Mouse (Mus musculus): ENCODE measurements around the gene Olfr520. TPM values are rescaled to one million over a fixed set of nuclear protein-coding genes. Genes with fewer than 3 reads are reported as not detected.
"Not testable (repeated sequence)": the region's sequence is repeated elsewhere in the genome, so short reads cannot be mapped to it uniquely, and the experiment has no call there.

Gene Olfr520
- total RNA-seq (2017) = not detected in 2 replicates

DNA sequence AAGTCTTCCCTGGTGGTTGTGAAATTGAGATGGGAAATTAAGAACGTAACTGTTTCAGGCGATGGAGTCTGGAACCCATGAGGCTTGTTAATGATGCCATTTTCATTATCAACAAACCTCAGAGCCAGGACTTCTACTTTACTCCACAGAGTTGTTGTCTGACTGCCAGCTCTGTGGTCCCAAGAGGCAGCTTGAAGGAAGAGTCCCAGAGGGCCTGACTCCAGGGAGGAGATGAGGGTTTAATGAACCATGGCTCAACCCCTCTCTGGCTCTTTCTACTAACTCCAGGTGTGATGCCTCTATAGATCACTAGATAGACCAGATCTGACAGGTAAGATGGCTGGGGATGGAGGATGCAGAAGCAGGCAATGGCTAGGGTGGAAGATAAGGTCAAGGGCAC lies at the start of gene Olfr520:
Gene Olfr520, plus strand, starts transcription at position 301 of the 400 bp plus-strand sequence.
- ATAC-seq (replicated peaks; ENCODE audit: low read depth, poor library complexity, severe bottlenecking) = no peak

DNA sequence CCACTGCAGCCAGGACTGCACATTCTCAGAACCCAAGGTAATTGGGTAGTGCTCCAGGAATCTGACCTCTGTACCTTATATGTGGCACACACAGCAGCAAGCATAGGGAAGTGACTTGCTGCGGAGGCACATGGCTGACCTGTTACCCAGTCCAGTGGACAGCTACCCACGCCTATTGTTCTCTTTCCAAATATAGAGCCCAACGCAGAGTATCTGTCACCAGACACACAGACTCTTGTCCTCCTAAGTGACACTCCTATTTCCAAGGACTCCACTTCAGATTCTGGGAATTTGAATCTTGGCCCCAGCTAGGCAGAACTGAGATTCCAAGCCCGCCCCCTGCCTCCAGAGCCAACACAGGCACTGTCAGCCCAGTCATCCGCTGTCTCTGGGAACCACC lies 49.3 kb upstream of the Olfr520 start:
- ATAC-seq (replicated peaks; ENCODE audit: low read depth, poor library complexity, severe bottlenecking) = no peak

DNA sequence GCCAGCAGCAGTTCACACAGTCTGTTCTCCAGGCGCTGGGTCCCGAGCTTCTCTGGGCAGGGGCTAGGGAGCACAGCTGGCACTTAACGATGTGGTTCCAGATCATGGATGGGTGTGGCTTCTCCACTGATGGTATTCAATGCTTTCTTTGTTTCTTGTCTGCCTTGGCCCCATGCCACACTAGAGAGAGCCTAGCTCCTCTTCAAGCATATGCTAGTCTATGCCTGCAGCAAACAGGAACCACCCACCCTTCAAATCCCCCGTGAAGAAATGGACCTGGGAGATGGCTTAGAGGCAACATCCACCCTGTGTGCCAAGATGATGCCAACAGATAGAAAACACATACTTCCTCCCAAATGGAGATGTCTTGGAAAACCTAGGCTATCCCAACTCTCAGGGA lies 46.0 kb upstream of the Olfr520 start:
- no peak for ATAC-seq (replicated peaks; ENCODE audit: low read depth, poor library complexity, severe bottlenecking)

DNA sequence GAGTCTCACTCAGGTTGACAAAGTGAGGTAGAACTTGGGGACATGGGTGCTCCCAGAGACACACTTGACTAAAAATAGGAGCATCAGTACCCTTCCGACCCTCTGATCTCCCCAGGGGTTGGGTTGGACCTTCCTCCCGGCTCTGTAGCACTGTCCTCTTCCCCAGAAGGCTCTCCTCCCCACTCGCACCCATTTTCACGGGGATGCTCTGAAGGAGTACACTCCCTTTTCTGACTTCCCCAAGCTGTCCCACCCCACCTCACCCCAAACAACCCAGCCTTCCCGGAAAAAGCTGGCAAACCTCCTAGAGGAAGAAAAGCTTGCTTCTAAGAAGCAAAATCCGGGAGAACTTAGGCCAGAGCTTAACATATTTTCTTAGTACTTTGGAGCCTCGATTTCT lies 39.3 kb upstream of the Olfr520 start:
- no peak for ATAC-seq (replicated peaks; ENCODE audit: low read depth, poor library complexity, severe bottlenecking)

DNA sequence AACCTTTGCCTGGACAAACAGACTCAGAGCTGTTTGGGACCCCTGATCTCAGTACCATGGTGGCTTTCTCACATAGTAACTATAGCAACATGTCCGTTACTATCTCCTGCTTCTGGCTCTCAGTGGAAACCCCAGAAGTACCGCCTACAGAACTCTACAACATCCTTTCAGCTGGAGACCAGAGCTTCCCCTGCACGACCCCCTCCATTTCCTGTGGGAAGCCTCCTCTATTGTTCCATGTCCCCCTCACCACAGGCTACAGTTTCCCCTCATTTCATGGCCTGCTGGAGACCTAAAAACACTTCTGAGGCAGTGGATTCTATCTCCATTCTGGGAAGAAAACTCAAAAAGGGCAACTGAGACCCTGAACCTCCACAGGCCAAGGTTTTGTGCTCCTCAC lies 37.7 kb upstream of the Olfr520 start:
- 0 out of 2 replicates have a peak, but pooled peaks have one; percentile 29 for ATAC-seq (replicated peaks; ENCODE audit: low read depth, poor library complexity, severe bottlenecking)

DNA sequence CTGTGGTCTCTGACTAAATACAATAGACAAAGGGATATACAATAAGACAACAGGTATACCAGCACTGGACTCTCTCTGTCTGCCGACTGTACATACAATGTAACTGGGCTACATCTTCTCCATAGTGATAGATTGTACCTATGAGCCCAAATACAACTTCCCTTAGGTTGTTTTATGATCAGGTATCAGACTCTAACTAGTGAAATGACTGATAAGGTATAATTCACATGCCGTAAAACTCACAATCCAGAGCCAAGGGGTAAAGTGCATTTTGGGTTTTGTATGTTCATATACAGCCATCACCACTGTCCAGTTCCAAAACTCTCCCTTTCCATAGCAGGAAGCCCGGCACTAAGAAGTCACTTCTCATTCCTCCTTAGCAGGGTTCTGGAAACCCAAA lies 36.7 kb upstream of the Olfr520 start:
- no peak for ATAC-seq (replicated peaks; ENCODE audit: low read depth, poor library complexity, severe bottlenecking)

DNA sequence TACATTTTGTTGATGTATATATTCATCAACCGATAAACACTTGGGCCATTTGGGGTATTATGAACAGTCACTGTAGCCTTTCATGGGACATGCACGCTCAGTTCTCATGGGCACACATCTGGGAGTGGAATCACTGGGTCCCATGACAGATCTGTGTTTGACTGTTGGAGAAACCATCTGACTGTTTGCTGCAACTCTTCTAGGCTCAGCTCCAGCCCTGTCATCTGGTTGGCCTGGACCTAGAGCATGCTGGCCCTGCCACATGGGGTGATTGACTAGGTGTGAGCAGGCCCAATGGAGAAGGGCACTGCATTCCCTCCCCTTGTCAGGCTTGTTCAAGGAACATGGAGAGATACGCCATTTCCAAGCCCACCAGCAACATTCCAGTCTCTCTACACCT lies 36.1 kb upstream of the Olfr520 start:
- no peak for ATAC-seq (replicated peaks; ENCODE audit: low read depth, poor library complexity, severe bottlenecking)

DNA sequence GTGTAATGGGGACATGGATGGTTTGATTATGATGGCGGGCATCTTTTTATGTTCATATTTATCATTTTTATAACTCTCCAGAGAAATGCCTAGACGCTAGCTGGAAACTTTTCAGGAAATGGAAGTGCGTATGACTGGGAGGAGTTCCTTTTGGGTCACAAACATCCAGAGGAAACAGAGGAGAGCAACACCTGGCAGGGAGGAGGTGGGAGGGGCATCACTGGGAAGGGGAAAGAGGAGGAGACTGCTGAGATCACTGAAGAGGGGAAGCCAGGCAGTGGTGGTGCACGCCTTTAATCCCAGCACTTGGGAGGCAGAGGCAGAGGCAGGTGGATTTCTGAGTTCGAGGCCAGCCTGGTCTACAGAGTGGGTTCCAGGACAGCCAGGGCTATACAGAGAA lies 35.6 kb upstream of the Olfr520 start:
- ATAC-seq (replicated peaks; ENCODE audit: low read depth, poor library complexity, severe bottlenecking) = not testable (repeated sequence)

DNA sequence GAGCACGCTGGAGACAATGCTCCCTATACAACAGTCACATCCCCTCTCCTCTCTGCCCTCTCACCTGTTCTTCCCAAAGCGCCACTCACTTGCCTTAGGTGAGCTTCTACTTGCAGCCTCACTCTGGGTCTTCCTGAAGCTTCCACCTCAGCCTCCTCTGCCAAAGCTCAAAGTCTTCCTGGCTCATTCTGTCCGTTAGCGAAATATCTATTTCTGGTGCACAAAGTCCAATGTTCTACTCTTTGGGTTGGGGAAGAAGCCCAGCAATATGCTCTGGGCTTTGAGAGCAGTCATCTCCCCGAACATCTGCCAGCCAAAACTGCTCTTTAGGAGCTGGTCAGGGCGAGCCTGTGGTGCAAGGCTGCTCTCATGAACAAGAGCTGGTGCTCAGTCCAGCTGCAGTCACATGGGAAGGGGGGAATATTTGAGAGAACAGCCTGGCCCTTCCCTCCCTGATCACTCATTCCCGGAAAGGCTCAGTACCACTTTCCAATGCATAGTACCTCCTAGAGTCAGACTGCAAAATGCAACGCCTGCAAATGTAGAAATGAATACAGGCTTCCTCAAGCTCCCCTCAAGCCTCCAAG lies 34.5 kb upstream of the Olfr520 start:
- ATAC-seq (replicated peaks; ENCODE audit: low read depth, poor library complexity, severe bottlenecking) = no peak

DNA sequence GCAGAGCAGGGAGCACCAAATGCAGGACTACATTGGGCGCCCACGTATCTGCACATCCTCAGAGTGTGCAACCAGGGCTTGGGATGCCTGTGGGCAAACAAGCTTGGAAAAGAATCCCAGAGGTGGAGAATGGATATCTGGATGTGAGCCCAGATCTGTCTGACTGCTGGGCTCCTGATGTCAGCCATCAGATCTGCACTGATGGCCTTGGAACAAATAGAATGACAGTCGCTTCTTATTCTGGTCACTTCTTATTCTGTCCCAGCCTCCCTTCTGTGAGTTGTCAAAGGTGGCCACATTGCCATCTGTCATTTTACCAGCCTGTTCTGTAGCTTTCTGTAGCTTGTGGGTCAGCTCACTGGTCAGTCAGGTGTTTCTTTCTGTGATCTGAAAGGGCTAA lies 31.5 kb upstream of the Olfr520 start:
- ATAC-seq (replicated peaks; ENCODE audit: low read depth, poor library complexity, severe bottlenecking) = no peak

DNA sequence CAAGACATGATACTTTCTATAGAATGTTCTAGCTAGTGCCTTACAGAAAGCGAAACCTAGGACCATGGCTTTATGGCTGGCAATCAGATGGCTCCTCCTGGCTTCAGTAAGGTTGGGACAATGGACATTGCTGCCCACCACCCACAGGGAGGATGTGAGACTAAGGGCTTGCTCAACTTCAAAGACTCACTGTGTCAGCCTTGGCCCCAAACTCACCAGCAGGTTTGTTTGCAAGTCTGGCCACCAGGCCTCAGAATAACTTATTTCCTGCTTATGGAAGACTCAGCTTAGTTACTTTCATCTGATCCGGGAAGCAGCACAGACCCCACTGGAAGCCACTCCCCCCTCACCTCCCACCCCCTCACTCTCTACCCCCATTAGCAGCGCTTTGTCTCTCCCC lies 31.0 kb upstream of the Olfr520 start:
- 0 out of 2 replicates have a peak, but pooled peaks have one; percentile 39 for ATAC-seq (replicated peaks; ENCODE audit: low read depth, poor library complexity, severe bottlenecking)

DNA sequence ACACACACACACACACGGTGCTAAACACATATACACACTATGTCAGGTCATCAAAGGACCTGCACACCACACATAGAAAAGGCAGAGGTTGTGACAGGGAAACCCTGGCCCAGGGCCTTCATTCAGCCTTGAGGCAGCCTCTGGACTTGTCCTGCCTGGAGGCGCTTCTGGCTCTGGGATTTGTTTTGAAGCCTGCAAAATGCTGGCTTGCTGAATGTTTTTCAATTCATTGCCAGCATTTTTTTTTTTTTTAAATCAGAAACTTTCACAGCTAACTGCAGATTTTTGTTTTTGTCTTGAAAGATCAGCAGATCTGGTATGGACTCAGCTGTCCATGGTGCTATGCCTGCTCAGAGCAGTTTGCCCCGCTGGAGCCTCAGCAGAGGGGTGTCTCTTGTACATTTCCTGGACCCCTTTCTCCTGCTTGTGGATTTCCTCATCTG lies 30.3 kb upstream of the Olfr520 start:
- ATAC-seq (replicated peaks; ENCODE audit: low read depth, poor library complexity, severe bottlenecking) = no peak

DNA sequence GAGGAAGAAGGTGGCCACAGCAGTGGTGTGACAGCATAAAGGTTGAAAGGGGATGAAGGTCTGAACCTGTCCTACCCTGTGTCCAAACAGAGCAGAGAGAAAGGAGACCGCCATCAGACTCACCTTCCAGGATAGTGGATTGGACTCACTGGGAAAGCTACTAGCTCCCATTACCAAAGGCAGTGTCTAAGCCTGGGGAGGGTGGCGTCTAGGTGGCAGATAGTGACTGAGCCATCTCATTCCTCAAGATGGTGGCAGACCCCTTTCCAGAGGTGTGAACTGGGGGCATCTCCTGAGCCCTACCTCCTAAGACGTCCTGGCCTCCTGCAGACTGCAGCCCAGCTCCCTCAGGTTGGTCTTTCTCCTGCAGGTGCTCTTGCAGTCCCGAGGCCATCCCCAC lies 29.4 kb upstream of the Olfr520 start:
- ATAC-seq (replicated peaks; ENCODE audit: low read depth, poor library complexity, severe bottlenecking) = no peak

DNA sequence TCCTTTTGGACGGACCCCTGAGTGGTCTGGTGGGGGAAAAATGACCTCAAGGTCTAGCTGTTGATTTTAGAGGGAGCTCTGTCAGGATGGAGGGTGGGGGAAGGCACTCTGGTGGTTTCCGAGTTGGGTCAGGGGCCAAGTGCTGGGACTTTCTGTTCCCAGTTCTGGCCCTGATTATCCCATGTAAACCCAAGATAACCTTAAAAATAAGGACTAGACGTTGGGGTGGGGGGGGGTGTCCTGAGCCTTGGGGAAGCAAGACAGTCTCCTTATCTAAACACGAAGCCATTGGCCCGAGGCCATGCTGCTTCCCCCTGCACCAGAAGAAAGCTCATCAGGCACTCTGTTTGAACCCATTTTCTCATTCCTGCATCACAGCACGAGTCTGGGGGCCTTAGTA lies 27.9 kb upstream of the Olfr520 start:
- ATAC-seq (replicated peaks; ENCODE audit: low read depth, poor library complexity, severe bottlenecking) = no peak

DNA sequence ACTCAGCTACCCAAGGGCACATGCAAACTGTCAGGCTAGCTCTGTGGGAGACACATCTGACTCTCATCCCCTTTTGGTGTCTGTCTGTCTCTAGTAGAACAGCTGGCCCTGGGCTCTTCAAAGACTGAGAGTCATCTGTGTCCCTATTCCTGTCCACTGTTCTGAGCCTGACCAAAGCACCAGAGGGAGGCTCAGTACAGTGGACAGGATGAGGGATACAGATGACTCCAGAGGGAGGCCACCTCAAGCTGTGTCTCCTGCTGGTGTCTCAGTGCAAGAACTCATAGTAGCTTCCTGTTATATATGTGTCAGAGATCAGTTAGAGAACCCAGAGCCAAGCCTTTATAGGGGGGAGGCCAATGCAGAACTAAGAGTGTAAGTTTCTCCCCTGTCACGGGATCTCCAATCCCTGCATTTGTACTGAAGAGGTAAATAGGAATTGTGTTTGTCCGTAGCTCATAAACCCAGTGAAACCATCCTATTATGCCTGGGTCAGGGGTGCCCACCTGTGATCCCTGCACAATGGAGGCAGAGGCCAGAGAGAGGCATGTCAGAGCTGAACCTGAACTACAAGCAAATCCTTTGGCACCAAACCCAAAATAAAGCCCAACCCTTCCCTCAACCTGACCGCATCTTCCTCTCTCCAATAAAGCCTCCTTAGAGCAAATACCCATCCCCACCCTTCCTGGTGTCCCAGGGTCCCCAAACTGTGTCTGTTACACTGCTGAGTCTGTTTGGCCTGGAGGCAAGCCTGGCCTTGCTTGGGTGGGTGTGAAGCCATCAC lies 25.1 kb upstream of the Olfr520 start:
- no peak for ATAC-seq (replicated peaks; ENCODE audit: low read depth, poor library complexity, severe bottlenecking)

DNA sequence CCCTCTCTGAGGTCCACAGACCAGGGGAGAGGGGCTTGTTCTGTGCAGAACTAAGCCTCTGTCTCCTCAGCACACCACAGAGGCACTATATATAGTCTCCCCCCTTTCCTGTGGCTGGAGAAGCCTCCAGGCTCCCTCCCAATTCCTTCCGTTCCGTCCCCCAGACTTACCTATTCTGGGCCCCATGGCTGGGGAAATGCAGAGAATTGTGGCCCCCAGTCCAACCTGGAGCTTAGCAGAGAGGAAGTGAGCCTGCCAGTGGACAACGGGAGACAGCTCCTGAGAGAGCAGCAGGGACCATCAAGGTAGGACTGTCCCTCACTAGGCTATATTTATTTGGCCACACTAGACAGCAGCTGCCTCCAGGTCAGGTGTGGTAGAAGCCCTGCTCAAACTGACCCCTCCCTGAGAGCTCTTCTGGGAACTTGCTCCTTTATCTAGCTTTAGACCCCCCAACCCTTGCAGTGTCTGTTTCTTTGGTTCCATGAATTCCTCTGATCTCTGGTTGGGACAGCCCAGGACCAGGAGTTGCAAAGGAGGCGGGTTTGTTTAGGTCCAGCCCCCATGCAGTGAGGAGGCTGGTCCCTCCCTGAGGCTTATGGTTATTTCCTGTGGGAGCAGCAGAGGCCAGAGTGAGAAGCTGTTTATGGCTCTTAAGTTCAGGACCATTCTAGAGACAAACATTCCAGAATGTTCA lies 23.6 kb upstream of the Olfr520 start:
- 0 out of 2 replicates have a peak, but pooled peaks have one; percentile 11 for ATAC-seq (replicated peaks; ENCODE audit: low read depth, poor library complexity, severe bottlenecking)

DNA sequence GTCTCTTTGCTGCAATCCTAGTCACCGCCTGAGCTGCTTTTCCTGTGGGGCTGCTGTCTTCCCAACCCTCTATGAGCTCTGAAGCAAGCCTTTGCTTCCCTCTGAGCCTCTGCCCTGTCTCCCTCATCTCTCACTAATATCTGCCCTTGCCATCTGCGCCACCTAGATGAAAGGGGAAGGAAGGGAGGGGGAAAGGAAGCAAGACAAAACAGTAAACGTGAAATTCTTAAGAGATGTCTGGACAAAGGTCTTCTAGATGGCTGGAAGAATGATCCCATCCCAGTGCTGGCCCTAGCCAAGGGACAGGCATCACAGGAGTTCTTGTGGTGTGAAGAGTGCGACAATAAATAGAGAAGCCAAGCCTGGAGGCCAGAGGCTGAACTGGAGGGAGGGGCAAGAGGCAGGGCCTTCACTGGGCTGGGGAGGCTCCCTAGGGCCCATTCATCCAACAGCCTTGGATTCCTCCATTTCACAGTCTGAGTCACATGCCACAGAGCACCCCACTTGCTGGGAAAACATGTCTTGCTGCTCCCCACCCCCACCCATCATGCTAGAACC lies 23.0 kb upstream of the Olfr520 start:
- ATAC-seq (replicated peaks; ENCODE audit: low read depth, poor library complexity, severe bottlenecking) = no peak; the same call in 1 of the 2 replicates

DNA sequence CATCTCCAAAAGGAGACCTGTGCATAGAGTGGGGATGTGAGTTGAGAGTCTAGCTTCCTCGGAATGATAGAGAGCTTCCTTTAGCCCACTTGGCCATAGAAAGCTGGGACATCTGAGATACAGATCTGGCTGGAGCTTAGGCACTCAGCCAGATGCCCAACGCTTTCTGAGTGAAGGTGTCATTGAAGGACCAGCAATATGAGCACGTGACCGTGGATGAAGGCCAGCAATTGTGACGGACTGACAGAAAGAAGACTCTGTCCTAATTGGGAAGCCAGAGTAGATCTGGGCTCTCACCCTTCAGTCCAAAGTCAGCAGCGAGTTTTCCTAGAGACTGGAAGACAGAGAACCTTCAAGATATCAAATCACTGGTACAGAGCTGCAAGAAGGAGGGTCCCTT lies 22.4 kb upstream of the Olfr520 start:
- ATAC-seq (replicated peaks; ENCODE audit: low read depth, poor library complexity, severe bottlenecking) = no peak

DNA sequence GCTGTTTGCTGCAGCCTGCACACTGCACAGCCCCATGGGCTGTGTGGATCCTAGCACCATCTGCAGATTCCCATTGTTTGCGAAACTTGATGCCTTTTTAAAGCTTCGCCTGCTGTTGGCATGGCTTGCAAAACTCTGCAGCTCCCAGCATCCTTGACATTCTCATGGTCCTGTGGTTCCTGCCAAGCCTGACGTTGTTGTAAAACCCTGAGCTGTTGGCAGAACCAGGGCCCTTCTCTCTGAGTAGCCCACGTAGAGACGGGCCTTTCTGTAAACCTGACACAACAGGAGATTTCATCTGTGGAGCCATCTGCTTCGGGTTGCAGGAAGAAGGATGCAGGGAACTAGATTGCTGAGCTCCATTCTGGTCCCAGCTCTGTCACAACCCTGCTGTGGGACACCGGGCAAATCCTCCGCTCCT lies 21.8 kb upstream of the Olfr520 start:
- no peak for ATAC-seq (replicated peaks; ENCODE audit: low read depth, poor library complexity, severe bottlenecking)

DNA sequence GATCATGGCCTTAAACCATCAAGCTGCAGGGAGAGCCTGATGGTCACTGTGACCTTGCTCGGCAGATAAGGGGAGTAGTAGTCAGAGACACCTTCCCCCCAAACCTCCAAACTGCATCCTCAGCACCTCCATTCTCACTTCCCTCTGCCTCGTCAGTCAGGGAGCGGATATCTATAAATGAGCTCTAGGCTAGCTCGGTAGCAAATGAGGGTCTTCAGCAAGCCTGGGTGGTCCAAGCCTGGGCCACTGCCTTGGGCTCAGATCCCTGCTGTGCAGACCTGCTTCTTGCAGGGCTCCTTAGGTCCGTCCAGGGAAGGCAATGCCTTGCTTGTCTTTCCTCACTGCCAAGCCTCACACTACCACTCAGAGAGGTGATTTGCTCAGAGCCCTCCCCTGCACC lies 21.3 kb upstream of the Olfr520 start:
- ATAC-seq (replicated peaks; ENCODE audit: low read depth, poor library complexity, severe bottlenecking) = no peak

DNA sequence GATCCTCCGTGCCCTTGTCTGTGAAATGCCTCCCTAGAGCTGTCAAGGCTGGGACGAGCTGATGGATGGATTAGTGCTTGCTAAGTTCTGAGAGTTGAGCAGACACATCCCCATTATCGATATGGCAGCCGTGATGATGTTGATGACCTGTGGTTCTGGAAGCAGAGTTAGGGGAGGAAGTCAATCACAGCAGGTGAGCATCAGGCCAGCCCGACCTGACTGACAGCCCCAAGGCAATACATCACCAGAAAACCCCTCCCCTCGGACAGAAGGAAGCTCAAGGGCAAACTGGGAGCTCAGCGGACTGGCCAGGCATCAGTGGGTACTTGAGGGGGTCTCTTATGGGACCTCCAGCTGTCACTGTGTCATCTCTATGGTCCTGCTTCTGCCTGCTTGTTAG lies 20.1 kb upstream of the Olfr520 start:
- ATAC-seq (replicated peaks; ENCODE audit: low read depth, poor library complexity, severe bottlenecking) = no peak

Data from common myeloid progenitor, adult 5-6 weeks (primary cell).